Mouse (Mus musculus): ENCODE data around the gene Synm.

Gene Synm

GRCm38 (mm10) chr7:67695906-67696305 lies 63.6 kb downstream of the Synm start:
- DNase-seq: no peak

- DNase-seq: no peak
Measured at GRCm38 (mm10) chr7:67692791-67693538, 66.6 kb downstream of the Synm start.

- DNase-seq: no peak
Measured at GRCm38 (mm10) chr7:67692141-67692540, 67.4 kb downstream of the Synm start.

- no peak for DNase-seq
Measured at GRCm38 (mm10) chr7:67691036-67691435, 68.5 kb downstream of the Synm start.

GRCm38 (mm10) chr7:67689793-67690192 lies 69.7 kb downstream of the Synm start:
- DNase-seq: no peak

GRCm38 (mm10) chr7:67688281-67688680 lies 71.3 kb downstream of the Synm start:
- DNase-seq: peak; percentile 53

- DNase-seq: no peak
Measured at GRCm38 (mm10) chr7:67686545-67686944, 73.0 kb downstream of the Synm start.

GRCm38 (mm10) chr7:67683006-67683405 lies 76.5 kb downstream of the Synm start:
- no peak for DNase-seq

- no peak for DNase-seq
Measured at GRCm38 (mm10) chr7:67681078-67681477, 78.5 kb downstream of the Synm start.
